Mouse (Mus musculus): ENCODE measurements around the gene Cilp2.

GRCm38 (mm10) chr8:69933811-69934210 is 46.3 kb upstream of the Cilp2 start:
- no peak for TF ChIP-seq POLR2A (IDR thresholded peaks at IDR 0.05; ENCODE audit: insufficient read depth, low read depth, low read length)
- TF ChIP-seq CTCF (IDR thresholded peaks at IDR 0.05; ENCODE audit: insufficient read depth, low read depth, low read length) = no peak

Measured in olfactory bulb, adult 2 months (tissue).